Mouse (Mus musculus): ENCODE results near the gene Ints13. TPM values are rescaled to one million over a fixed set of nuclear protein-coding genes. Genes with fewer than 3 reads are reported as not detected.
"Not testable (repeated sequence)": the region's sequence is repeated elsewhere in the genome, so short reads cannot be mapped to it uniquely, and the experiment has no call there.

Ints13 gene
- polyA plus RNA-seq, 1 experiment from 2014 or later, result 30.7 TPM

DNA sequence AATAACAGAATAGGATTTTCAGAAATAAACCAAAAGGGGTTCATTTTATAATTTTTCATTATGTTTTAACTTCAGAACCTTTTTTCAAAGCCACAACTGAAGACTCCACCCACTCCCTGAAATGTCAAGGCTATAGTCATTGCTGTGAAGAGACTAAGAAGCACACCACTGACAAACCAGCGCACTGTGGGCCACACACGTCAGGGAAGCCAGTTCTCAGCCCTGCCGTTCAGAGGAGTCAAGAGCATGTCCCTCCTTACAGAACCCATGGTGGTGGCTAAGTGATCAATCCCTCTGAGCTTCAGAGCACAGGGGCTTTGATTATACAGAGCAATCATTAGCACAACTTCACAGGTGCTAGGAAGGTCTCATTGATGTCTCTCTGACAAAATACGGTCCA, 25.0 kb upstream of the Ints13 start:
- no peaks in the 10 kb centered on the region for H3K4me1 ChIP-seq (ENCODE audit: control insufficient read depth, low read depth, low read length)
- no peak overlapping the region for H3K4me3 ChIP-seq (ENCODE audit: low read depth, low read length)
- peaks cover 39% of the 10 kb centered on the region for H3K36me3 ChIP-seq (ENCODE audit: control insufficient read depth, insufficient read depth)
- no peak overlapping the region for H3K27ac ChIP-seq (ENCODE audit: low read length)
- H3K4me2 ChIP-seq (ENCODE audit: low read depth, low read length), result no peak overlapping the region
- ATAC-seq (ENCODE audit: low read depth), result no peak
- H3K9me3 ChIP-seq (replicated peaks; ENCODE audit: control insufficient read depth, low read length), result no peaks in the 10 kb centered on the region
- WGBS (ENCODE audit: insufficient replicate concordance), result 92% methylated on average over 4 of the region's 4 CpGs
- no peak overlapping the region for H3K9ac ChIP-seq (ENCODE audit: low read depth, low read length)
- no peaks in the 10 kb centered on the region for H3K27me3 ChIP-seq (ENCODE audit: control insufficient read depth, insufficient read depth, low read depth, low read length)

DNA sequence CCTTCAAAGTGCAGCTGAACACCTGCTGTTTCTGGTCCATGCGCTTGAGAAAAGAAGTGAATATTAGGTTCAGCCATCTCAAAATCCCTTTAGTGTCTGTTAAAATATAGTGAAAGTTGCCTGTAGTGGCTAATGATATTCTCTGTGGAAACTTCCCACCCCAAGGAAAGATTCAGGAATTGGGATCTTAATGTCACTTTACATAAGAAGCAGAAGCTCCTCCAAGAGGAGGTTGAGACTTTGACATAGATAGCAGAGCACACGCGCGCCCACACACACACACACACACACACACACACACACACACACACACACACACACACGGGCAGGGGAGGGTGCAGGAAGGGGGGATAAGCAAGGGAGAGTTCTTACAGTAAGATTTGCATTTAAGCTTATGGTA, 7.5 kb upstream of the Ints13 start:
- peaks cover 32% of the 10 kb centered on the region for H3K36me3 ChIP-seq (ENCODE audit: control insufficient read depth, insufficient read depth)
- H3K9ac ChIP-seq (ENCODE audit: low read depth, low read length), result no peak overlapping the region
- H3K27ac ChIP-seq (ENCODE audit: low read length), result no peak overlapping the region
- H3K27me3 ChIP-seq (ENCODE audit: control insufficient read depth, insufficient read depth, low read depth, low read length), result no peaks in the 10 kb centered on the region
- no peak for ATAC-seq (ENCODE audit: low read depth)
- 92% methylated on average over 5 of the region's 5 CpGs for WGBS (ENCODE audit: insufficient replicate concordance)
- no peak overlapping the region for H3K4me3 ChIP-seq (ENCODE audit: low read depth, low read length)
- no peaks in the 10 kb centered on the region for H3K9me3 ChIP-seq (replicated peaks; ENCODE audit: control insufficient read depth, low read length)
- no peak overlapping the region for H3K4me2 ChIP-seq (ENCODE audit: low read depth, low read length)
- peaks cover 6% of the 10 kb centered on the region for H3K4me1 ChIP-seq (ENCODE audit: control insufficient read depth, low read depth, low read length)

DNA sequence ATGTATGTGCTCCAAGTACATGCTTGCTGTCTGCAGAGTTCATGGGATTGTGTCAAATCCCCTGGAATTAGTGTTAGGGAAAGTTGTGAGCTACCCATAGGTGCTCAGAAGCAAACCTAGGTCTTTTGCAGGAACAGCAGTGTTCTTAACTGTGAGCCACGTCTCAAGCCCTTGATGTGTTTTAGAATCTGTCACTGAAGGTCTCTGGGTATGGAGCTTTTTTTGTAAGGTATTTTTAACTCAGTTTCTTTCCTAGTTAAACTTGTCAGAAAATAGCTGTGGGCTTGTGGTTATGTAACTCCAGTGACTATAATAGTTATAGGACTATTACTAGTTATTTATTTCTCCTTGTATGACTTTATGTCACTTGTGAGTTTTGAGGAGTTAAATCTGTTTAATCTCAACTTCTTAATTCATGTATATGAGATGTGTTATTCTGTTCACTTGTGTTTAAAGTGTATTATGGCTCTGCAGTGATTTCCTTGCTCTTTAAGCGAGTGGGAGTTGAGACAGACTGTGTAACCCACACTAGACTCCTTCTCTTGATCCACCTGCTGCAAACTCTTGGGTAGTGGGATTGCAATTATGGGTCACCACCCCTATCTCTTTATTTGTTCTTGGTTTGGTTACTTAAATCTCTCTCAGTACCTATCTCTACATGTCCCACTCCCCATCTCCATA, 5.9 kb upstream of the Ints13 start:
- no peak for ATAC-seq (ENCODE audit: low read depth)
- Histone ChIP-seq H3K4me3 (ENCODE audit: low read depth, low read length) (no peak overlapping the region), H3K4me2 (ENCODE audit: low read depth, low read length) (no peak overlapping the region), H3K27me3 (ENCODE audit: control insufficient read depth, insufficient read depth, low read depth, low read length) (no peaks in the 10 kb centered on the region), H3K36me3 (ENCODE audit: control insufficient read depth, insufficient read depth) (peaks cover 17% of the 10 kb centered on the region), H3K9me3 (replicated peaks; ENCODE audit: control insufficient read depth, low read length) (no peaks in the 10 kb centered on the region), H3K27ac (ENCODE audit: low read length) (no peak overlapping the region), H3K9ac (ENCODE audit: low read depth, low read length) (no peak overlapping the region), H3K4me1 (ENCODE audit: control insufficient read depth, low read depth, low read length) (peaks cover 10% of the 10 kb centered on the region)
- WGBS (ENCODE audit: insufficient replicate concordance), result 63% methylated on average over 2 of the region's 2 CpGs

DNA sequence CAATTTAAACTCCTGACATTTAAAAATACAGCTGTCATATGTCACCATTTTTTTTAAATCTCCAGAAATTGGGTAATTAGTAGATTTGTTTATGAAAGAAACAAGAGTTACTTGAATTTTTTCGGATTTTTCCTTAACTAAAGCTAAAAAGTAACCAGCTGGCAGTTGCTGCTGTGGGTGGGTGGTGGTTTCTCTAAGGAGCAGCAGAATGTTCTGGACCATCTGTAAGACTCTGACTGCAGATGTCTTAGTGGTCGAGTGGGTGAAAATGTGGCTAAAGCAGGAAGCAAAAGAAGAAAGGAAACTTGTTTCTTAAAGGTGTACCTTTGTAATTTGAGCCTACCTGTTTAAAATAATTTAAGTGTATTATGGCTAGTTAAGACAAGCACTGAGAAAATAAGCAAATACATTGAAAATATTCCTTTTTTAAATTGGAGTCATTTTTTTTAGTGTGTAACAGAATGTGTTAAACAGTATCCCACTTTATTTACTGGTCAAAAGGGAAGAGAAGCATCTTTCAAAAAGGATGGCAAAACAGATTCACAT, 2.8 kb upstream of the Ints13 start:
- H3K4me3 ChIP-seq (ENCODE audit: low read depth, low read length), result no peak overlapping the region
- H3K9me3 ChIP-seq (replicated peaks; ENCODE audit: control insufficient read depth, low read length), result no peaks in the 10 kb centered on the region
- no peak overlapping the region for H3K27ac ChIP-seq (ENCODE audit: low read length)
- H3K4me1 ChIP-seq (ENCODE audit: control insufficient read depth, low read depth, low read length), result peaks cover 13% of the 10 kb centered on the region
- H3K4me2 ChIP-seq (ENCODE audit: low read depth, low read length), result 0 out of 2 replicates have a peak overlapping the region, but pooled peaks have one; percentile 34
- no peaks in the 10 kb centered on the region for H3K27me3 ChIP-seq (ENCODE audit: control insufficient read depth, insufficient read depth, low read depth, low read length)
- no peak overlapping the region for H3K9ac ChIP-seq (ENCODE audit: low read depth, low read length)
- no peak for ATAC-seq (ENCODE audit: low read depth)
- WGBS (ENCODE audit: insufficient replicate concordance), result 13% methylated on average over 2 of the region's 2 CpGs
- peaks cover 2% of the 10 kb centered on the region for H3K36me3 ChIP-seq (ENCODE audit: control insufficient read depth, insufficient read depth)

DNA sequence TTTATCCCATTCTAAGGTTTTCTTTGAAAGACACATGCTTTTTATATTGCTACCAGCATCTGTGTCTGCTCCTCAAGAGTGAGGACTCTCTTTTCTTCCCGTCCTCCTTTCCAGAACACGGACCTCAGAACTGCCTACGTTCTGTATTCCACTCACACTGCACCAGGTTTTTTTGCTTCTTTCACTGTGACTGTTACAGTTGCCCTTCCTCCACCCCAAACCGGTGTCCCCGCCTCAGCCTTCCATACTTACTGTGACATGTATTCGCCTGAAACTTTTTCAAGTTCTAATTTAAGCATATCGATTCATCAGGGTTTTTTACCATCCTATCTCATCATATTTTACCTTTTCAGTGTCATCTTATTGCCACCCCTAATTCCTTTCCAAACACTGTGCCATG, 951 bp upstream of the Ints13 start:
- no peaks in the 10 kb centered on the region for H3K27me3 ChIP-seq (ENCODE audit: control insufficient read depth, insufficient read depth, low read depth, low read length)
- ATAC-seq (ENCODE audit: low read depth), result no peak
- H3K9ac ChIP-seq (ENCODE audit: low read depth, low read length), result peak overlapping the region; percentile 100
- WGBS (ENCODE audit: insufficient replicate concordance), result 3% methylated on average over 7 of the region's 7 CpGs
- peak overlapping the region; percentile 96 for H3K4me3 ChIP-seq (ENCODE audit: low read depth, low read length)
- no peaks in the 10 kb centered on the region for H3K9me3 ChIP-seq (replicated peaks; ENCODE audit: control insufficient read depth, low read length)
- H3K27ac ChIP-seq (ENCODE audit: low read length), result peak overlapping the region; percentile 100
- H3K4me2 ChIP-seq (ENCODE audit: low read depth, low read length), result peak overlapping the region; percentile 84
- H3K36me3 ChIP-seq (ENCODE audit: control insufficient read depth, insufficient read depth), result no peaks in the 10 kb centered on the region; the same call in 1 of the 2 replicates
- H3K4me1 ChIP-seq (ENCODE audit: control insufficient read depth, low read depth, low read length), result peaks cover 17% of the 10 kb centered on the region

DNA sequence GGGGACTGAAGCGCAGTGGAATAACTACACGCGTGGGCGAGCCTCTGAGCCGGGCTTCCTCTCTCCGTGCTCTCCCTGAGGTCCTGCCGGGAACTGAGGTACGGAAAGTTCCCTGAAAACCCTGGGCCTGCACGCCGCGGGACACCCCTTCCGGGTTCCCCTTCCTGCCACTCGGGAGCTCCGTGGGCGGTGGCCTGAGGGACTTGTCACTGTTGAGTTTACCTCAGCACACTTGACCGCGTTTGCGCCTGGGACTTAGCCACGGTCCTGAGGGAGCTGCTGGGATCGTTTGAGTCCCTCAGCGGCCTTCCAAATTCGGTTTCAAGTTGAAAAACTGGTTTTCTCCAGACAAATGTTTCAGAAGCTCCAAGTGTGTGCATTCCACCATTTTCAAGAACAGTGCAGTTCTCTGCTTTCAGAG, 486 bp upstream of the Ints13 start:
- WGBS (ENCODE audit: insufficient replicate concordance), result 0% methylated on average over 22 of the region's 22 CpGs
- Histone ChIP-seq H3K9ac (ENCODE audit: low read depth, low read length) (peak overlapping the region; percentile 100), H3K27me3 (ENCODE audit: control insufficient read depth, insufficient read depth, low read depth, low read length) (no peaks in the 10 kb centered on the region), H3K4me3 (ENCODE audit: low read depth, low read length) (peak overlapping the region; percentile 96), H3K27ac (ENCODE audit: low read length) (peak overlapping the region; percentile 100), H3K36me3 (ENCODE audit: control insufficient read depth, insufficient read depth) (no peaks in the 10 kb centered on the region; the same call in 1 of the 2 replicates), H3K9me3 (replicated peaks; ENCODE audit: control insufficient read depth, low read length) (no peaks in the 10 kb centered on the region), H3K4me1 (ENCODE audit: control insufficient read depth, low read depth, low read length) (peaks cover 17% of the 10 kb centered on the region), H3K4me2 (ENCODE audit: low read depth, low read length) (peak overlapping the region; percentile 84)
- ATAC-seq (ENCODE audit: low read depth), result peak; percentile 61

DNA sequence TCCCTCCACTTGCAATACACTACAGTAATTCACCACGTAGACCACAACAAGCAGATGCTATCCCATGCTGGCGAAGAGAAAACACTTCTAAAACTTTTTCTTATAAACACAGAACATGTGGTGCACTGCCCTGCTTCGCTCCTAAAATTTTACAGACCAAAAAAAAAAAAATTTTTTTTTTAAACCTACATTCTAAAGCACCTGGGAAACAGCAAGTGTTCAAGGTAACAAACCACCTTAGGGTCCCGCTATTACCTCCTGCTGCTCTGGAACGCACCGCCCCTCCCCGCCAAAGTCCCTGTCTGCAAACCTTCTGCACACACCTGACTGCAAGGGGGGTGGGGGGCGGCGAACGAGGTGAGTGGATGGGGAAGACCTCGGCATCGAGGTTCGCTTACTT, 732 bp downstream of the Ints13 start, which contains the start of gene Fgfr1op2:
Fgfr1op2 (plus strand) TSS at position 301 of the 400 bp plus-strand sequence.
- Histone ChIP-seq H3K4me3 (ENCODE audit: low read depth, low read length) (peak within 1 kb of the TSS; percentile 96), H3K27ac (ENCODE audit: low read length) (peak within 1 kb of the TSS; percentile 100), H3K9me3 (replicated peaks; ENCODE audit: control insufficient read depth, low read length) (no peaks in the 10 kb centered on the region), H3K36me3 (ENCODE audit: control insufficient read depth, insufficient read depth) (no peaks in the 10 kb centered on the region; the same call in 1 of the 2 replicates), H3K4me1 (ENCODE audit: control insufficient read depth, low read depth, low read length) (peaks cover 17% of the 10 kb centered on the region), H3K4me2 (ENCODE audit: low read depth, low read length) (peak within 1 kb of the TSS; percentile 84), H3K27me3 (ENCODE audit: control insufficient read depth, insufficient read depth, low read depth, low read length) (no peaks in the 10 kb centered on the region), H3K9ac (ENCODE audit: low read depth, low read length) (peak within 1 kb of the TSS; percentile 100)
- no peak for ATAC-seq (ENCODE audit: low read depth)
- WGBS (ENCODE audit: insufficient replicate concordance), result 0% methylated on average over 13 of the region's 13 CpGs

DNA sequence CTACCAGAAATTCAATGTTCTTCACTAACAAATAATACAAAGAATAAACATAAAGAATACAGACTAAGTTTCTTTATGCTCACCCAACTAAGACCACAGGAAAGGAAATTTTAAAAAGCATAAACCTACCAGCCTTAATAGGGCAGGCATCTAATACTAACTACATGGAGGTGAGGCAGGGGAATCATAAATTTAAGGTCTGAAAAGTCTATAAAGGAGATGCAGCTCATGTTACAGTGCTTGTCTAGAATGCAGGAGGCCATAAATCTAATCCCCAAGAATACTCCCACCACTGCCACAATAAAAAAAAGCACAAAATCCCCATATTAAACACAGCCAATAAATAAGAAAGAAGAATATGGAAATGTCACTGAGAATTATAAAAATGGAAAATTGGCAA, 5.6 kb downstream of the Ints13 start:
- Histone ChIP-seq H3K27me3 (ENCODE audit: control insufficient read depth, insufficient read depth, low read depth, low read length) (no peaks in the 10 kb centered on the region), H3K9me3 (replicated peaks; ENCODE audit: control insufficient read depth, low read length) (no peaks in the 10 kb centered on the region), H3K4me3 (ENCODE audit: low read depth, low read length) (no peak overlapping the region), H3K4me1 (ENCODE audit: control insufficient read depth, low read depth, low read length) (peaks cover 8% of the 10 kb centered on the region), H3K4me2 (ENCODE audit: low read depth, low read length) (no peak overlapping the region), H3K9ac (ENCODE audit: low read depth, low read length) (no peak overlapping the region), H3K36me3 (ENCODE audit: control insufficient read depth, insufficient read depth) (no peaks in the 10 kb centered on the region; the same call in 1 of the 2 replicates), H3K27ac (ENCODE audit: low read length) (no peak overlapping the region)
- ATAC-seq (ENCODE audit: low read depth), result no peak

DNA sequence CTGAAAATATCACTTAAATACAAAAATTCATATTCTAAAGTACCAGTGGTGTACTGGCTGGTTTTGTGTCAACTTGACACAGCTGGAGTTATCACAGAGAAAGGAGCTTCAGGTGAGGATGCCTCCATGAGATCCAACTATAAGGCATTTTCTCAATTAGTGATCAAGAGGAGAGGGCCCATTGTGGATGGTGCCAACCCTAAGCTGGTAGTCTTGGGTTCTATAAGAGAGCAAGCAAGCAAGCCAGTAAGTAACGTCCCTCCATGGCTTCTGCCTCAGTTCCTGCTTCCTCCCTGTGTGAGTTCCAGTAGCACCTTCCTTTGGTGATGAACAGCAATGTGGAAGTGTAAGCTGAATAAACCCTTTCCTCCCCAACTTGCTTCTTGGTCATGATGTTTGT, 15.2 kb downstream of the Ints13 start:
- not testable (repeated sequence) for H3K27me3 ChIP-seq (ENCODE audit: control insufficient read depth, insufficient read depth, low read depth, low read length); H3K9me3 ChIP-seq (replicated peaks; ENCODE audit: control insufficient read depth, low read length); H3K27ac ChIP-seq (ENCODE audit: low read length); H3K9ac ChIP-seq (ENCODE audit: low read depth, low read length); H3K4me2 ChIP-seq (ENCODE audit: low read depth, low read length); H3K4me1 ChIP-seq (ENCODE audit: control insufficient read depth, low read depth, low read length); ATAC-seq (ENCODE audit: low read depth); H3K4me3 ChIP-seq (ENCODE audit: low read depth, low read length)
- peaks cover 19% of the 10 kb centered on the region for H3K36me3 ChIP-seq (ENCODE audit: control insufficient read depth, insufficient read depth)
- WGBS (ENCODE audit: insufficient replicate concordance), result 76% methylated on average over 1 of the region's 1 CpGs
